Mouse (Mus musculus) brain, embryonic 14.5 days (tissue): ENCODE data around the gene Tgoln1. TPM values are rescaled to one million over a fixed set of nuclear protein-coding genes. Genes with fewer than 3 reads are reported as not detected.

Source experiments
- DNase-seq: peaks from one replicate; pipeline ENCODE4 v3.0.0-alpha.2; 2011; ENCODE audit warnings: low read depth
- CTCF ChIP-seq: fragments of 200-500 bp; IDR thresholded peaks from 2 replicates; pipeline ENCODE4 v1.5.1; 2012; ENCODE audit warnings: inconsistent platforms, mild to moderate bottlenecking, moderate library complexity, borderline replicate concordance; ENCODE audit not compliant: insufficient read depth, insufficient read length; ENCODE audit errors: extremely low read depth
- POLR2A ChIP-seq: fragments of 200-500 bp; IDR thresholded peaks from 2 replicates; pipeline ENCODE4 v1.6.1; 2012; ENCODE audit warnings: mild to moderate bottlenecking, inconsistent platforms, borderline replicate concordance; ENCODE audit not compliant: poor library complexity, insufficient read depth, insufficient read length, severe bottlenecking; ENCODE audit errors: extremely low read depth
- polyA plus RNA-seq: library from polyadenylated mRNA; depleted of rRNA; stranded (reverse); fragments of >200 nt; gene quantifications from 2 replicates; pipeline ENCODE4 v1.2.3, GENCODE M21; 2012

The Tgoln1 gene
- polyA plus RNA-seq, 1 experiment = 29.5 TPM

DNA sequence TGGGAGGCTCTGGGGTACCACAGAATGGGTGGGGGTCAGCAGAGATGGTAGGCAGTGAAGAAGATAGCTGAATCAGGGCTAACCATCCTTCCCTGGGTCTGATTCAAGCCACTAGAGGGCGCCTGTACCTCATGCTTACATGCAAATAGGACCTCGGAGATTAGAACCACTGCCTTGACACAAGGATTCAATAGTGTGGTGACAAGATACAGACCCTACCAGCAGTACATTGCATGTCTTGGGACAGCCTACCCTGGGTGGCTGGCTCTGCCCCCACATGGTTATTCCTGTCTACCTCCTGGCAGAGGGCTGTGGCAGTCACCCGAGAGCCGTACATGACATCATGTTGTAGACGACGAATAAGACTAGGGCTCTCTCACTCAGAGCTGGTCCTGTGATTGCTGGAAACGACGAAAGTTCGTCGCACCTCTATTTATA lies 30.6 kb upstream of the Tgoln1 start:
- no peak for TF ChIP-seq POLR2A
- TF ChIP-seq CTCF = peak; percentile 80; the same call in 1 of the 2 replicates
- peak; percentile 90 for DNase-seq

GRCm38 (mm10) chr6:72645364-72645763 lies 28.6 kb upstream of the Tgoln1 start:
- TF ChIP-seq POLR2A (no peak), CTCF (no peak)

GRCm38 (mm10) chr6:72644576-72644975 lies 27.8 kb upstream of the Tgoln1 start:
- no peak for TF ChIP-seq CTCF
- no peak for TF ChIP-seq POLR2A
- DNase-seq = no peak

More at GRCm38 (mm10) chr6:72645364-72645763, 28.6 kb upstream of the Tgoln1 start:
- peak; percentile 93 for DNase-seq

DNA sequence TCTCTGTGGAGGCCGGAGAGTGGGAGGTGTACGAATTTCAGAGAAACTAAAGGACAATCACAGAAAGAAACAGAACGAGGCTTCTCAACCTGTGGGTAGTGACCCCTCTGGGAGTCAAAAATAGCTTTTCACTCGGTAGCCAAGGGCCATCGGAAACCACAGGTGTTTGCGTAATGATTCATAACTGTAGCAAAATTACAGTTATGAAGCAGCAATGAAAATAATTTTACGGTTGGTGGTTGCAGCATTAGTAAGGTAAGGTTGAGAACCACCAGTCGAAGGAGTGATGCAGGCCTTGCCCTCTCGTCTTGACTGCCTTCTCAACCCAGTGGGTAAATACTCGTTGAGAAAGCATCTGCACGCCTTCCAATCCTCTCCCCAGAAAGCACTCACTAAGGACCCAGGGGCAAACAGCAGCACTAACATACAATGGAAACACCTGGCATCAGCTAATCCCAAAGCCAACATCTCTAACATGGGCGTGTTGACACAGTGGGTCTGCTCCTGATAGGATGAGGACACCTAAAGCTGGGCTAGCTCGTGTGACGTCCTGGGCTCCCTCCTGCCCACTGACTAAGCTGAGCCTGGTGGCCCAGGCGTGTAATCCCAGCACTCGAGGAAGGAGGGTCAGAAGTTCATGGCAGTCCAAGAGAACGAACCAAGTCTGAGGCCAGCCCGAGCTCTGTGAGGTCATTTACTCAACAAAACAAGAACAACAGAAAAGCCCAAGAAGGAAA lies 24.6 kb upstream of the Tgoln1 start:
- TF ChIP-seq POLR2A (no peak), CTCF (no peak)
- no peak for DNase-seq

GRCm38 (mm10) chr6:72636940-72637339 lies 20.1 kb upstream of the Tgoln1 start:
- no peak for DNase-seq
- peak; percentile 21; the same call in 1 of the 2 replicates for TF ChIP-seq CTCF
- no peak for TF ChIP-seq POLR2A

DNA sequence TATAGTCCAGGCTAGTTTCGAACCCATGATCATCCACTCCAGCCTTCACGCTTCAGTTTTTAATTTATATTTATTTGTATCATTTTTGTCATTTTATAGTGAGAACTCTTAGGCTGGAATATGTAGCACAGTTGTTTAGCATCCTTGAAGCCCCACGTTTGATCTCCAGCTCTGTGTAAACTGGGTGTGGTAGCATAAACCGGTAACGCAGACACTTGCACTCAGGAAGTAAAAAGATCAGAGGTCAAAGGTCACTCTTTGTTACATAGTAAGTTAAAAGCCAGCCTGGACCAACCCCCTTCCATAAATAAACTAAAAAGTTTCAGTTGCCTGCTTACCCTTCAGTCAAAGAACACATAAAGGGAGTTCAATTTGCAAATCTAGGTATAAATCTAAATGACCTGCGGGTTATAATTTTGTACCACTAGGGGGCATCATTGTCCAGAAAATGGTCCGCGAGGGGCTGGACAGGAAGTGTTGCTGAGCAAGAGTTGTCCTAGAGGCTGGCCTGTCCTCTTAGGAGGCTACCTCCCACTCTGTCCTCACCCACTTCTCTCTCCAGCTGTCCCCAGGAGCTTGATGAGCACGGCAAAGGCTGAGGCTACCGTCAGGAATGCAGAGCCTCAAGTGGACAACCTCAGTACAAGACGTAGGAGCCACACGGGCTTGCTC lies 19.1 kb upstream of the Tgoln1 start:
- peak; percentile 83 for DNase-seq
- TF ChIP-seq POLR2A (no peak), CTCF (peak; percentile 75)

GRCm38 (mm10) chr6:72634311-72634710 lies 17.5 kb upstream of the Tgoln1 start:
- no peak for TF ChIP-seq CTCF

GRCm38 (mm10) chr6:72631700-72632099 lies 14.9 kb upstream of the Tgoln1 start:
- no peak for DNase-seq
- TF ChIP-seq CTCF = no peak
- TF ChIP-seq POLR2A = no peak

More at GRCm38 (mm10) chr6:72634311-72634710, 17.5 kb upstream of the Tgoln1 start:
- no peak for DNase-seq

- no peak for TF ChIP-seq POLR2A
- no peak for TF ChIP-seq CTCF
- no peak for DNase-seq
These were observed 14.2 kb upstream of the Tgoln1 start for GRCm38 (mm10) chr6:72630961-72631360.

GRCm38 (mm10) chr6:72630370-72630769 lies 13.6 kb upstream of the Tgoln1 start:
- DNase-seq = no peak
- TF ChIP-seq CTCF (no peak), POLR2A (no peak)

DNA sequence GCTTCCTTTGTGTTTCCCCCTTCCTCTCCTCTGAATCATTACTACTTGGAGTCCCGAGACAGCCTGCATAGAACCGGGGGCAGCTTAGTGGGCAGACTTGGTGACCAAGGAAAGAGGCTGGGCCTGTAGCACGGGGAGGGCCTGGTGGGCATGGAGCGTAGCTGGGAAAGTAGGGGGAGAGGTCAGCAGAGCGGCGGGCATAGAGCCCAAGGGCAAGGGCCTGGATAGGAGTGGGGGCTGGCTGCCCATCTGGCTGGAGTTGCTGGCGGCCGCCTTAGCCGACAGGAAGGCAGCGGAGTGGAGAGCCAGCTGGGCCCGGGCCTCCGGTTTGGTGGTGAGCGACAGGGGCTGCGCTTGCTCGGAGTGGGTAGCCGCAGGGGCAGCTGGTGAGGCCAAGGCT lies 10.5 kb upstream of the Tgoln1 start:
- TF ChIP-seq CTCF (no peak), POLR2A (no peak)
- no peak for DNase-seq

GRCm38 (mm10) chr6:72626391-72626790 lies 9.6 kb upstream of the Tgoln1 start:
- no peak for DNase-seq
- TF ChIP-seq POLR2A (no peak), CTCF (no peak)
